Mouse (Mus musculus): ENCODE data around the gene Tor3a.

GRCm38 (mm10) chr1:156613855-156614530 is 60.2 kb downstream of the Tor3a start:
- TF ChIP-seq CTCF (IDR thresholded peaks at IDR 0.05; ENCODE audit: borderline replicate concordance, control insufficient read depth, extremely low read depth, insufficient read depth, low read length, poor library complexity) (no peak), POLR2A (IDR thresholded peaks at IDR 0.05; ENCODE audit: control insufficient read depth, extremely low read depth, insufficient read depth, low read length, poor library complexity) (no peak)
